Mouse (Mus musculus): ENCODE results near the gene Stom.
A peak's percentile ranks its signal among the peaks of the same experiment; 100 is the strongest.

Stom gene

GRCm38 (mm10) chr2:35336388-35337280 lies at the start of gene Stom:
Stom (minus strand) TSS chr2:35336976.
- DNase-seq (ENCODE audit: low spot score in 2 of 2): peak; percentile 99

GRCm38 (mm10) chr2:35385441-35385871 lies 48.7 kb upstream of the Stom start:
- no peak for DNase-seq (ENCODE audit: low spot score in 2 of 2)

- DNase-seq (ENCODE audit: low spot score in 2 of 2): no peak
Measured at GRCm38 (mm10) chr2:35379306-35379705, 42.5 kb upstream of the Stom start.

DNA sequence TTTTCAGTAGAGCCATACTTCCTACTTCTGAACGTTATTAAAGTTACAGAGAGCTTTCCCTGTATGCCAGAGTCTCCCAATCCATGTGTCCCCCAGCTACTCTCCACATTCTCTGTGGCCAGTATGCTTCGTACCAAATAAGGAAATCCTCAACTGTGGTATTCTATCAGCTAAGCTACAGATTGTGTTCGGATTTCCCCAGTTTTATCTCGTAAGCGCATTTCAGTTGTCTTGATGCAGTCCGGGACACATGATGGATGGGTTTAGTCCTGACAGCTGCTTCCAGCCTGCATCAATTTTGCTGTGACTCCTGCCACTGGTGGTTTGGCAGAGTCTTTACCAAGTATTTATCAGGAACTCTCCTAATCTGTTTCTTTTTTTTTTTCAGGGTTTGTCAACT lies 40.8 kb upstream of the Stom start:
- DNase-seq (ENCODE audit: low spot score in 2 of 2): no peak

DNA sequence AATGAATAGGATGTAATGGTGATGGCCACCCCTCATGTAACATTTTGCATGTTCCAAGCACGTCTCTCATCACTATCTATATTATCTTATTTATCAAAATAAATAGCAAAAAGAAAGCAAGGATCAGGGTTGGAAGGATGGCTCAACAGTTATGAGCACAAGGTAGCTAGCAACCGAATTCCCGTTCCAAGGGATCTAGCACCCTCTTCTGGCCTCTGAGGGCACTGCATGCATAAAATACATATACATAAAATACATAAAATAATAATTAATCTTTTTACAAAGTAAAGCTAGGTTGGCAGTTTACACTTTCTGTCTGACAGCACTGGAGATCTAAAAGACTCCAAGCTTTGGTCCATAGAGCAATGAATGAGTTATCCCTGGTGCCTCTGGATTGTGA lies 36.2 kb upstream of the Stom start:
- no peak for DNase-seq (ENCODE audit: low spot score in 2 of 2)

- DNase-seq (ENCODE audit: low spot score in 2 of 2): no peak
Measured at GRCm38 (mm10) chr2:35370686-35371085, 33.9 kb upstream of the Stom start.

GRCm38 (mm10) chr2:35367629-35368028 lies 30.9 kb upstream of the Stom start, which contains the start of gene 4930568D16Rik:
4930568D16Rik (minus strand) TSS chr2:35367729.
- DNase-seq (ENCODE audit: low spot score in 2 of 2): no peak

- DNase-seq (ENCODE audit: low spot score in 2 of 2): no peak
Measured at GRCm38 (mm10) chr2:35349184-35349583, 12.4 kb upstream of the Stom start.

- DNase-seq (ENCODE audit: low spot score in 2 of 2): no peak
Measured at GRCm38 (mm10) chr2:35345984-35346383, 9.2 kb upstream of the Stom start.

DNA sequence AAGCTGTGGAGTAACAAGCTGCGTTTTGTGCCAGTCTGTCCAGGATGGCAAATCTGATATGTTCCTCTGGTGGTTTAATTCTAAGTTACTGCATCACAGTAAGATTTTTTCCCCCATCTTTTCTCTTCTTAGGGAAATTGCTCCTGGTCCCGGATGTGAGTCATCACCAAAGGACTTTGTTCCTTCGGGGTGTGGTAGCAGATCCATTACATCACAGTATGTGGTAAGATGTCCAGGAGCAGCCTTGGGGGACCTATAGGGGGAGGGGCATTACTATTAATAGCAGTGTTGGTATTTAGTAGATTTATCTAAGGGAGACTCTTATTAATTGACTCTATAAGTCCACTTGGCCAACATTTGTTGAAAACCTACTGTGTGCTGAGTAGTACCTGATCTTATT lies 5.8 kb upstream of the Stom start:
- DNase-seq (ENCODE audit: low spot score in 2 of 2): no peak

GRCm38 (mm10) chr2:35338707-35339106 lies 1.9 kb upstream of the Stom start:
- no peak for DNase-seq (ENCODE audit: low spot score in 2 of 2)

DNA sequence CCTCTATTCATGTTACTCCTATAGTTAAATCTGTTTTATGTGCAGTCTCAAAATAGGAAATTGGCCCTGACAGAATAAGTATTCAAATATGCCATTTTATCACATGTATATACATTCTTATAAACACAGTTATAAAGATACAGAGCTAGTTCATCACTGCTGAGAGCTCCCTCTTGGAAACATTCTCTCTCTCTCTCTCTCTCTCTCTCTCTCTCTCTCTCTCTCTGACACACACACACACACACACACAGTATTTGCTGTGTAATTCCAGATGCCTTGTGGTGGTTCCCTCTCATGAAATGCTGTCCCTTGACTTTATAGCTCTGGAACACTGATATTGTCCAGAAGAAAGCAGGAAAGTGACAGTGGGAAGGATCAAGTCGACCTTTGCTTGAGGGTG lies 1.3 kb upstream of the Stom start:
- DNase-seq (ENCODE audit: low spot score in 2 of 2): no peak

- DNase-seq (ENCODE audit: low spot score in 2 of 2): no peak
Measured at GRCm38 (mm10) chr2:35337419-35337818, 643 bp upstream of the Stom start.

- DNase-seq (ENCODE audit: low spot score in 2 of 2): no peak
Measured at GRCm38 (mm10) chr2:35335620-35336019, 1.2 kb downstream of the Stom start.

DNA sequence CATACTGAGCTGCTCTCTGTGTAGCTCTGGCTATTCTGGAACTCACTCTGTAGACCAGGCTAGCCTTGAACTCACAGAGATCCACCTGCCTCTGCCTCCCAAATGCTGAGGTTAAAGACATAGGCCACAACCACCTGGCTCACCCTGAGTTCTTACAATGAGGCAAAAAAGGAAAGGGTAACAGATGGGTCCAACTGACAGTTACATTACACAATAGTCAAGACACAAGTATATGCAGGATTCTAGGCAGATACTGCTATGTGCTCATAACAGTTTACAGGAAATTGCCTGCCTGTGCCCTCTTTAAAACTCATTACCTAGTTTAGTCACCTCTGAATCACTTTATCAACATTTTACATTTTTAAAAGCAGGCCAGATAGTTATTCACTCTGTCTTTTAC lies 3.1 kb downstream of the Stom start:
- no peak for DNase-seq (ENCODE audit: low spot score in 2 of 2)

DNA sequence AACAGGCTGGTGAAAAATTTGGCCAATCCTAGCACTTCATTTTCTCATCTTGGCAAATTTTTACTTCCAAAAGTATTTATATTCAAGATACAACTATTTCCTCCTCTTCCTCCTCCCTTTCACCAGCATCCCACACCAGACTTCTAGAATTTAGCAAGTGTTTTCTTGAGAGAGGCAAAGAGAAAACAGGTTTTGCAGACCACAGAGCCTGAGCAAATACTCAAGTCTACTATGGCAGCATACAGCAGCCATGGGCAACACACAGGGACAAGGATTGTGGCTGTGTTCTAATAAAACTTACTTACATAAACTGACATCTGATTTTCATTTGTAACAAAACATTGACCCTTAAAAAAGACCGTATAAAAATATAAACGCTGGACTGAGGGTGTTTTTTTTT lies 5.6 kb downstream of the Stom start:
- DNase-seq (ENCODE audit: low spot score in 2 of 2): no peak

DNA sequence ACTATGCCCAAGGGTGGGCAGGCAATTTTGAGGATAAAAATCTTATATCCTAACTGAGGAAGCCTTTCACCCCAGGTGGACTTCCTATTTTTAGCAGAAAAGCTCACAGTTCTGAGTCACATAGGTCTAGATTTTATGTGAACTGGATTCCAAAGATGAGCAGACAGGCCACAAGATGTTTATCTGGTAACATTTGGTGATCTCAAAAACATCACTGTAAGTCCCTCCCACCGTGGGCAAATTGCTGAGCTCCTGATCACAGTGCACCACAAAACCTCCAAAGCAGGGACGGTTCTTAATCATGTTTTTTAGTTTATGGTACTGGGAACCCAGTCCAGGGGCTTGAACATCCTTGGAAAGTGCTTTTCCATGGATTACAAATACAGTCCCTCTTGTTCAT lies 7.7 kb downstream of the Stom start:
- no peak for DNase-seq (ENCODE audit: low spot score in 2 of 2)

GRCm38 (mm10) chr2:35328064-35328792 lies 8.5 kb downstream of the Stom start:
- DNase-seq (ENCODE audit: low spot score in 2 of 2): no peak

- DNase-seq (ENCODE audit: low spot score in 2 of 2): no peak
Measured at GRCm38 (mm10) chr2:35327583-35327982, 9.2 kb downstream of the Stom start.

GRCm38 (mm10) chr2:35326931-35327330 lies 9.8 kb downstream of the Stom start:
- DNase-seq (ENCODE audit: low spot score in 2 of 2): no peak

DNA sequence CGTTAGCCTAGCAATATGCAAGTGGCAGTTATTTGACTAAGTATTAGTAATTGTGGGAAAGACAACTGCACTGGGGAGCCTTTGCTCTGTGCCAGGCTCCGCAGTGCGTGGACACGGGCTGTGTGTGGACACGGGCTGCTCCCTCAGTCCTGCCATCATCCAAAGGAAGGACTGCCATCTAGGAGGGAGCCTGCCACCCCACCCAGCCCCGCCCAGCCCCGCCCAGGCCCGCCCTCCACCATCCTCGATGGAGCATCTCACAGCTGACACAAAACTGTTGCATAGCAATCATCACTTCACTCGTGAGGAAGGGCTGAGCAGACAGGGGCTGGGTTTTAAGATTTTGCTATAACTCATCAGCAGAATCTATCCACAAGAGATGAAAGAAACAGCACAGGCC lies 10.8 kb downstream of the Stom start:
- DNase-seq (ENCODE audit: low spot score in 2 of 2): no peak

DNA sequence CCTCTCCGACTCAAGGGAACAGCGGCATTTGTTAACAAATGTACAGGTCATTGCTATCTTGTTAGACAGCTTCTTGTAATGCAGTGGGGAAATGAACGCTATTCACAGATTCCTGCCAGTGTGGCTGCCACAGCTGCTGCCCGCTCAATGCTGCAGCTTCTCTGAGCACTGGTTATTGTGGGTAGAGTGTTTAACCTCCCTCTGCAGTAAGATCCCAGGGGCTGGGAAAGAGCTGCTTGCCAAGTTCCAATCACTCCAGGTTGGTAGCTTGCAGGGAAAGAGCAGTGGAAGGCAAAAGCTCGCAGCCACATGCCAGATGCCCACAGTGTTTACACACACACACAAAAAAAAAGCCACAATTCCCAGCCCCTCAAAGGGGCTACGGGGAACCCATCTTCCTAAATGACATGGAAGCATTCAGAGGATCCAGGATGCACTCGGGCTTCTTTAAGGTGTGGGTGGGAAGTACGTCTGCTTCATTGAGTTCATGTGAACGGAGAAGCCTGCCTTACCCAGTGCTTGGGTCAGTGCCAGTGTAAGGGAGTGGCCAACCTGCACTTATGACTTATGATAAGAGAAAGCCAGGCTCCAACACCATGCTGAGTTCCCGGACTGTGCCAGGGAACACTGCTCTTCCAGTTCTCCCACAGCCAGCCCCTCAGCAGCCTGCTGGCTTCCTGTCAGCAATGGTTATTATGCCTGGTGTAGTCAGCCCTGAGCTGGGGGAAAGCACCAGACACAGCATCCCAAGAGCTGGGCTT lies 14.2 kb downstream of the Stom start:
- peak; percentile 39 to 45 for DNase-seq (ENCODE audit: low spot score in 2 of 2)
